ENCODE assay signal across 35 mouse cellular contexts in genomic region chr4:21686416-21686815, GRCm38 (mm10). TPM values are rescaled to one million over a fixed set of nuclear protein-coding genes. Genes with fewer than 3 reads are reported as not detected.
DNase-seq lines count a peak whose midpoint lies in the region; ATAC-seq lines count a peak whose summit lies in the region.
"Had no signal": no experiment of that assay in that cellular context is flagged by ENCODE, and none has a peak within 500 bp of the region (broad histone marks: within the 10 kb centered on the region; RNA-seq: fewer than 3 reads in every experiment).

No protein-coding gene starts in this region.

- no peak overlapping the region for H3K27ac ChIP-seq in hindbrain, embryonic 12.5 days
- H3K27ac ChIP-seq in hindbrain, embryonic 16.5 days (ENCODE audit: low read depth, low read length), result no peak overlapping the region
- no peak overlapping the region for H3K27ac ChIP-seq in neural tube, embryonic 15.5 days (replicated peaks)
- H3K27ac ChIP-seq: embryonic facial prominence, embryonic 12.5 days; forebrain, embryonic 15.5 days; gastrocnemius, adult 2 months; heart, adult 2 months; liver, embryonic 14.5 days; stomach, postnatal 0 days had no signal

- DNase-seq in embryo, embryonic 10 days (ENCODE audit: low spot score), result peak; percentile 17
- DNase-seq in embryo, embryonic 9.5 days (ENCODE audit: extremely low spot score), result no peak
- peak; percentile 35 for DNase-seq in neural tube, embryonic 10.5 days (ENCODE audit: extremely low spot score, low spot score)
- no peak for DNase-seq in lung, postnatal 36 days
- no peak for DNase-seq in retina, postnatal 1 day
- DNase-seq: adrenal gland, adult 8-10 months; cerebellum, adult 11 months; cerebellum, adult 9-10 months; cerebellum, postnatal 36 days; gastrocnemius, adult 2 months; heart, adult 2 months; heart, postnatal 4 days; kidney, adult 9 months; kidney, postnatal 10 days; layer of hippocampus, postnatal 36 days; liver; lung, adult 2 months; lung, postnatal 10 days; right cerebral cortex, adult 18-20 months; spleen, adult 18-20 months; thymus, adult 18-20 months; thymus, postnatal 36 days had no signal

- no peak for ATAC-seq in hindbrain, embryonic 12.5 days (ENCODE audit: low FRiP score)
- no peak for ATAC-seq in hindbrain, embryonic 16.5 days
- no peak for ATAC-seq in neural tube, embryonic 15.5 days (ENCODE audit: low FRiP score)
- ATAC-seq: forebrain, embryonic 15.5 days; intestine, postnatal 0 days had no signal

- WGBS in hindbrain, embryonic 12.5 days, result 2% methylated on average over 11 of the region's 11 CpGs
- WGBS in hindbrain, embryonic 16.5 days, result 3% methylated on average over 11 of the region's 11 CpGs
- WGBS in neural tube, embryonic 15.5 days, result 1% methylated on average over 11 of the region's 11 CpGs

- peaks cover 91% of the 10 kb centered on the region for H3K27me3 ChIP-seq in hindbrain, embryonic 12.5 days
- H3K27me3 ChIP-seq in hindbrain, embryonic 16.5 days (replicated peaks; ENCODE audit: control insufficient read depth, insufficient read depth, low read length), result peaks cover 48% of the 10 kb centered on the region
- peaks cover 86% of the 10 kb centered on the region for H3K27me3 ChIP-seq in neural tube, embryonic 15.5 days (replicated peaks)
- H3K27me3 ChIP-seq: CH12.LX had no signal

- no peak overlapping the region for H3K9ac ChIP-seq in hindbrain, embryonic 12.5 days
- no peak overlapping the region for H3K9ac ChIP-seq in hindbrain, embryonic 16.5 days (ENCODE audit: low read depth, low read length)
- H3K9ac ChIP-seq in neural tube, embryonic 15.5 days (replicated peaks), result no peak overlapping the region
- H3K9ac ChIP-seq: embryonic facial prominence, embryonic 12.5 days; forebrain, embryonic 15.5 days; heart, embryonic 12.5 days; liver, embryonic 14.5 days had no signal

- H3K4me3 ChIP-seq in hindbrain, embryonic 12.5 days, result no peak overlapping the region
- H3K4me3 ChIP-seq in hindbrain, embryonic 16.5 days (ENCODE audit: low read length), result no peak overlapping the region
- H3K4me3 ChIP-seq in neural tube, embryonic 15.5 days (replicated peaks), result no peak overlapping the region
- H3K4me3 ChIP-seq: embryonic facial prominence, embryonic 12.5 days; gastrocnemius, adult 2 months; heart, adult 2 months; heart, embryonic 12.5 days had no signal

- no peaks in the 10 kb centered on the region for H3K36me3 ChIP-seq in hindbrain, embryonic 12.5 days
- H3K36me3 ChIP-seq in hindbrain, embryonic 16.5 days (ENCODE audit: control insufficient read depth, insufficient read depth, low read length), result no peaks in the 10 kb centered on the region
- H3K36me3 ChIP-seq in neural tube, embryonic 15.5 days, result no peaks in the 10 kb centered on the region
- H3K36me3 ChIP-seq: embryonic facial prominence, embryonic 12.5 days; forebrain, embryonic 15.5 days; heart, embryonic 12.5 days had no signal

- peak overlapping the region; percentile 15; the same call in 1 of the 2 replicates for H3K4me2 ChIP-seq in hindbrain, embryonic 12.5 days (replicated peaks)
- no peak overlapping the region for H3K4me2 ChIP-seq in hindbrain, embryonic 16.5 days (ENCODE audit: low read length)
- H3K4me2 ChIP-seq in neural tube, embryonic 15.5 days, result no peak overlapping the region
- H3K4me2 ChIP-seq: embryonic facial prominence, embryonic 12.5 days; forebrain, embryonic 15.5 days; heart, embryonic 12.5 days had no signal

- H3K9me3 ChIP-seq in hindbrain, embryonic 12.5 days (replicated peaks), result no peaks in the 10 kb centered on the region
- no peaks in the 10 kb centered on the region for H3K9me3 ChIP-seq in hindbrain, embryonic 16.5 days (ENCODE audit: control insufficient read depth, low read length)
- H3K9me3 ChIP-seq in neural tube, embryonic 15.5 days (replicated peaks), result no peaks in the 10 kb centered on the region
- H3K9me3 ChIP-seq: embryonic facial prominence, embryonic 12.5 days; forebrain, embryonic 15.5 days; heart, embryonic 12.5 days had no signal

- H3K4me1 ChIP-seq in hindbrain, embryonic 12.5 days, result peaks cover 10% of the 10 kb centered on the region
- H3K4me1 ChIP-seq in hindbrain, embryonic 16.5 days (ENCODE audit: control insufficient read depth, insufficient read depth, low read depth, low read length), result peaks cover 11% of the 10 kb centered on the region
- peaks cover 26% of the 10 kb centered on the region for H3K4me1 ChIP-seq in neural tube, embryonic 15.5 days
- H3K4me1 ChIP-seq: embryonic facial prominence, embryonic 12.5 days had no signal

RNA-seq across cellular contexts. Expression of gene Prdm13, which starts 0.7 kb away (rescaled TPM):
- polyA plus RNA-seq in hindbrain, embryonic 12.5 days (2016; fragmentation: Nextera tagmentation; extraction: Ambion mirVana), result 7.8 and 8.9 TPM in 2 replicates
- polyA plus RNA-seq in hindbrain, embryonic 16.5 days (2015; fragmentation: Nextera tagmentation; extraction: Ambion mirVana), result 0.36 and 0.48 TPM in 2 replicates
- 0.18 and 0.24 TPM in 2 replicates for polyA plus RNA-seq in neural tube, embryonic 15.5 days (2015; fragmentation: Nextera tagmentation; extraction: Ambion mirVana)
- polyA plus RNA-seq: C2C12; heart, adult 2 months; heart, embryonic 12.5 days; heart, postnatal 0 days; intestine, postnatal 0 days; large intestine, adult 2 months; liver, embryonic 14.5 days; lung, adult 2 months; stomach, postnatal 0 days had no signal

RNA-seq across cellular contexts. Expression of gene Ccnc, which starts 41.1 kb away (rescaled TPM):
- polyA plus RNA-seq in hindbrain, embryonic 12.5 days (2016; fragmentation: Nextera tagmentation; extraction: Ambion mirVana), result 62.6 and 62.8 TPM in 2 replicates
- 68.7 and 72.4 TPM in 2 replicates for polyA plus RNA-seq in hindbrain, embryonic 16.5 days (2015; fragmentation: Nextera tagmentation; extraction: Ambion mirVana)
- polyA plus RNA-seq in neural tube, embryonic 15.5 days (2015; fragmentation: Nextera tagmentation; extraction: Ambion mirVana), result 65.6 and 67.1 TPM in 2 replicates

Comparison
In these comparisons a context has a peak if more than half of its experiments do, and no peak if none do; other contexts are left out.
1. DNase-seq: peak in embryo, embryonic 10 days (single experiment) and neural tube, embryonic 10.5 days (single experiment); none in embryo, embryonic 9.5 days (single experiment), lung, postnatal 36 days (single experiment) and retina, postnatal 1 day (single experiment).